ENCODE assay signal across 10 mouse cellular contexts in genomic region chr7:16061219-16062098, GRCm38 (mm10). TPM values are rescaled to one million over a fixed set of nuclear protein-coding genes. Genes with fewer than 3 reads are reported as not detected.
DNase-seq lines count a peak whose midpoint lies in the region; ATAC-seq and TF ChIP-seq lines count a peak whose summit lies in the region.
"Had no signal": no experiment of that assay in that cellular context is flagged by ENCODE, and none has a peak within 500 bp of the region (broad histone marks: within the 10 kb centered on the region; RNA-seq: fewer than 3 reads in every experiment).

Gene Zfp541 (plus strand): TSS chr7:16061814.

- peak within 1 kb of the TSS; percentile 27 for H3K4me2 ChIP-seq in kidney, embryonic 16.5 days (replicated peaks; ENCODE audit: low read depth, low read length)
- peak within 1 kb of the TSS; percentile 33 for H3K4me2 ChIP-seq in embryonic facial prominence, embryonic 14.5 days (ENCODE audit: low read depth, low read length)
- peak within 1 kb of the TSS; percentile 31; the same call in 1 of the 2 replicates for H3K4me2 ChIP-seq in hindbrain, postnatal 0 days (ENCODE audit: low read depth, low read length)
- H3K4me2 ChIP-seq in neural tube, embryonic 15.5 days, result peak within 1 kb of the TSS; percentile 50

- H3K27me3 ChIP-seq in kidney, embryonic 16.5 days (ENCODE audit: insufficient read depth, low read length), result peaks cover 9% of the 10 kb centered on the region
- peaks cover 17% of the 10 kb centered on the region; the same call in 1 of the 2 replicates for H3K27me3 ChIP-seq in embryonic facial prominence, embryonic 14.5 days (replicated peaks; ENCODE audit: control insufficient read depth, insufficient read depth, low read length)
- H3K27me3 ChIP-seq in hindbrain, postnatal 0 days (ENCODE audit: insufficient read depth, low read length), result no peaks in the 10 kb centered on the region; the same call in 1 of the 2 replicates
- peaks cover 14% of the 10 kb centered on the region for H3K27me3 ChIP-seq in neural tube, embryonic 15.5 days (replicated peaks)

- no peaks in the 10 kb centered on the region for H3K4me1 ChIP-seq in kidney, embryonic 16.5 days (ENCODE audit: insufficient read depth, low read length)
- no peaks in the 10 kb centered on the region for H3K4me1 ChIP-seq in embryonic facial prominence, embryonic 14.5 days (ENCODE audit: control insufficient read depth, insufficient read depth, low read length)
- H3K4me1 ChIP-seq in hindbrain, postnatal 0 days (ENCODE audit: insufficient read depth, low read length), result no peaks in the 10 kb centered on the region
- H3K4me1 ChIP-seq in neural tube, embryonic 15.5 days, result peaks cover 6% of the 10 kb centered on the region; the same call in 1 of the 2 replicates

- no peak for DNase-seq in kidney, postnatal 14 days
- no peak for DNase-seq in embryonic facial prominence, embryonic 14.5 days (ENCODE audit: low spot score)
- DNase-seq in hindbrain, postnatal 0 days (ENCODE audit: low spot score), result peak; percentile 67
- DNase-seq in urinary bladder, postnatal 4 days (ENCODE audit: low spot score in 2 of 2), result no peak
- no peak for DNase-seq in left cerebral cortex, adult 18-20 months (ENCODE audit: low spot score in 2 of 2)

- no peak for TF ChIP-seq CTCF in hindbrain, postnatal 0 days (IDR thresholded peaks at IDR 0.05; ENCODE audit: low read depth)

- 50% methylated on average over 60 of the region's 80 CpGs for WGBS in kidney, embryonic 16.5 days
- 48% methylated on average over 58 of the region's 80 CpGs for WGBS in embryonic facial prominence, embryonic 14.5 days
- WGBS in hindbrain, postnatal 0 days, result 53% methylated on average over 64 of the region's 80 CpGs
- WGBS in neural tube, embryonic 15.5 days, result 49% methylated on average over 78 of the region's 80 CpGs

- H3K9me3 ChIP-seq in kidney, embryonic 16.5 days (ENCODE audit: low read length), result peaks cover 11% of the 10 kb centered on the region; the same call in 1 of the 2 replicates
- H3K9me3 ChIP-seq in embryonic facial prominence, embryonic 14.5 days (ENCODE audit: control insufficient read depth, low read length), result 0 out of 2 replicates have a peak, but pooled peaks cover 13% of the 10 kb centered on the region
- H3K9me3 ChIP-seq in hindbrain, postnatal 0 days (ENCODE audit: low read length), result no peaks in the 10 kb centered on the region
- H3K9me3 ChIP-seq in neural tube, embryonic 15.5 days (replicated peaks), result no peaks in the 10 kb centered on the region

- no peak within 1 kb of the TSS for H3K4me3 ChIP-seq in kidney, embryonic 16.5 days (ENCODE audit: low read length)
- peak within 1 kb of the TSS; percentile 11; the same call in 1 of the 2 replicates for H3K4me3 ChIP-seq in embryonic facial prominence, embryonic 14.5 days (ENCODE audit: low read depth, low read length)
- peak within 1 kb of the TSS; percentile 16 for H3K4me3 ChIP-seq in hindbrain, postnatal 0 days (ENCODE audit: low read length)
- peak within 1 kb of the TSS; percentile 23 for H3K4me3 ChIP-seq in neural tube, embryonic 15.5 days (replicated peaks)

- H3K36me3 ChIP-seq in kidney, embryonic 16.5 days (ENCODE audit: insufficient read depth, low read length), result no peaks in the 10 kb centered on the region
- no peaks in the 10 kb centered on the region for H3K36me3 ChIP-seq in embryonic facial prominence, embryonic 14.5 days (ENCODE audit: control insufficient read depth, insufficient read depth, low read length)
- H3K36me3 ChIP-seq in hindbrain, postnatal 0 days (ENCODE audit: insufficient read depth, low read length), result no peaks in the 10 kb centered on the region
- H3K36me3 ChIP-seq in neural tube, embryonic 15.5 days, result no peaks in the 10 kb centered on the region

- no peak within 1 kb of the TSS for H3K9ac ChIP-seq in kidney, embryonic 16.5 days (replicated peaks; ENCODE audit: low read length)
- H3K9ac ChIP-seq in embryonic facial prominence, embryonic 14.5 days (ENCODE audit: low read depth, low read length), result no peak within 1 kb of the TSS
- H3K9ac ChIP-seq in hindbrain, postnatal 0 days (replicated peaks; ENCODE audit: low read length), result no peak within 1 kb of the TSS
- no peak within 1 kb of the TSS for H3K9ac ChIP-seq in neural tube, embryonic 15.5 days (replicated peaks)

- no peak for ATAC-seq in kidney, embryonic 16.5 days (ENCODE audit: low FRiP score, low TSS enrichment)
- ATAC-seq in embryonic facial prominence, embryonic 14.5 days (ENCODE audit: low read depth), result no peak
- ATAC-seq in hindbrain, postnatal 0 days, result peak; percentile 87
- ATAC-seq in neural tube, embryonic 15.5 days (ENCODE audit: low FRiP score), result peak; percentile 83
- ATAC-seq in CD4-positive, CD25-positive, alpha-beta regulatory T cell, adult 4 months, result no peak

- H3K27ac ChIP-seq in kidney, embryonic 16.5 days (ENCODE audit: low read length), result no peak within 1 kb of the TSS
- no peak within 1 kb of the TSS for H3K27ac ChIP-seq in embryonic facial prominence, embryonic 14.5 days (replicated peaks; ENCODE audit: low read depth, low read length)
- H3K27ac ChIP-seq in hindbrain, postnatal 0 days, result no peak within 1 kb of the TSS
- no peak within 1 kb of the TSS for H3K27ac ChIP-seq in neural tube, embryonic 15.5 days (replicated peaks)

RNA-seq across cellular contexts. Expression of gene Zfp541, which starts in this region (rescaled TPM):
- 0.04 and 0.09 TPM in 2 replicates for polyA plus RNA-seq in kidney, embryonic 16.5 days (2015; fragmentation: Nextera tagmentation; extraction: Ambion mirVana)
- polyA plus RNA-seq in embryonic facial prominence, embryonic 14.5 days (2014; fragmentation: Nextera tagmentation; extraction: Ambion mirVana), result 0.07 and 0.24 TPM in 2 replicates
- 0.31 and 0.72 TPM in 2 replicates for total RNA-seq in hindbrain, postnatal 0 days (2014; rRNA removed)
- polyA plus RNA-seq in hindbrain, postnatal 0 days (2015; fragmentation: Nextera tagmentation; extraction: Ambion mirVana), result 0.15 and 0.24 TPM in 2 replicates
- polyA plus RNA-seq in neural tube, embryonic 15.5 days (2015; fragmentation: Nextera tagmentation; extraction: Ambion mirVana), result 0.15 and 0.17 TPM in 2 replicates
- under 1 TPM; 0.66 to 0.70 TPM for total RNA-seq in left cerebral cortex, adult 18-20 months (2021)
- polyA plus RNA-seq in CD4-positive, CD25-positive, alpha-beta regulatory T cell, adult 4 months (2017; shearing (Covaris generic)), result not detected
- polyA plus RNA-seq: liver, embryonic 16.5 days; small intestine, adult 2 months had no signal

Comparison
In these comparisons a context has a peak if more than half of its experiments do, and no peak if none do; other contexts are left out.
1. Peak in DNase-seq, ATAC-seq, H3K4me3 ChIP-seq and H3K4me2 ChIP-seq in hindbrain, postnatal 0 days; RNA of the gene not detected or under 1 TPM.
2. Peak in ATAC-seq, H3K4me3 ChIP-seq and H3K4me2 ChIP-seq in neural tube, embryonic 15.5 days; RNA of the gene not detected or under 1 TPM.